Mouse (Mus musculus) heart, postnatal 4 days (tissue): Measurements from ENCODE around the gene Ksr2. TPM values are rescaled to one million over a fixed set of nuclear protein-coding genes. Genes with fewer than 3 reads are reported as not detected.

Source experiments
- DNase-seq: peaks from one replicate; pipeline ENCODE4 v3.0.0; 2021
- total RNA-seq, 2 experiments: library from RNA; stranded (reverse); gene quantifications; 2 replicates each; pipeline ENCODE4 v1.2.3; 2021

Ksr2 gene
- total RNA-seq, 2 experiments from 2014 or later: 0.09 to 0.10 TPM

GRCm38 (mm10) chr5:117803551-117803950 is 389.8 kb downstream of the Ksr2 start:
- no peak for DNase-seq

GRCm38 (mm10) chr5:117810930-117811329 is 397.1 kb downstream of the Ksr2 start:
- no peak for DNase-seq

GRCm38 (mm10) chr5:117818800-117819199 is 405.0 kb downstream of the Ksr2 start:
- no peak for DNase-seq

- no peak for DNase-seq
Observed at GRCm38 (mm10) chr5:117820445-117820844, 406.6 kb downstream of the Ksr2 start.

GRCm38 (mm10) chr5:117823811-117824210 is 410.0 kb downstream of the Ksr2 start:
- DNase-seq: no peak

- DNase-seq: no peak
Observed at GRCm38 (mm10) chr5:117824486-117824885, 410.7 kb downstream of the Ksr2 start.

Other genes starting within 250 kb of the Ksr2 start
- gene Pebp1, start 126.4 kb upstream of the Ksr2 start, total RNA-seq: 100 to 1,000 TPM; 395 to 401 TPM
- 10 to 100 TPM; 12.3 to 18.6 TPM for gene Vsig10, start 94.9 kb upstream of the Ksr2 start, total RNA-seq
- gene Wsb2, start 56.7 kb upstream of the Ksr2 start, total RNA-seq: 100 to 1,000 TPM; 124 to 127 TPM
- gene Rfc5, start 25.0 kb upstream of the Ksr2 start, total RNA-seq: 10 to 100 TPM; 26.5 to 30.3 TPM